Mouse (Mus musculus) B cell, adult (primary cell): ENCODE data around the gene Gpr162. TPM values are rescaled to one million over a fixed set of nuclear protein-coding genes. Genes with fewer than 3 reads are reported as not detected.

Experiments
- total RNA-seq: library from RNA; stranded (reverse); gene quantifications from 4 replicates; pipeline ENCODE4 v1.2.4, GENCODE M21; 2023; ENCODE audit not compliant: inconsistent age

The Gpr162 gene
- 0.51 to 0.99 TPM (median 0.79 TPM) in 4 replicates for total RNA-seq

DNA sequence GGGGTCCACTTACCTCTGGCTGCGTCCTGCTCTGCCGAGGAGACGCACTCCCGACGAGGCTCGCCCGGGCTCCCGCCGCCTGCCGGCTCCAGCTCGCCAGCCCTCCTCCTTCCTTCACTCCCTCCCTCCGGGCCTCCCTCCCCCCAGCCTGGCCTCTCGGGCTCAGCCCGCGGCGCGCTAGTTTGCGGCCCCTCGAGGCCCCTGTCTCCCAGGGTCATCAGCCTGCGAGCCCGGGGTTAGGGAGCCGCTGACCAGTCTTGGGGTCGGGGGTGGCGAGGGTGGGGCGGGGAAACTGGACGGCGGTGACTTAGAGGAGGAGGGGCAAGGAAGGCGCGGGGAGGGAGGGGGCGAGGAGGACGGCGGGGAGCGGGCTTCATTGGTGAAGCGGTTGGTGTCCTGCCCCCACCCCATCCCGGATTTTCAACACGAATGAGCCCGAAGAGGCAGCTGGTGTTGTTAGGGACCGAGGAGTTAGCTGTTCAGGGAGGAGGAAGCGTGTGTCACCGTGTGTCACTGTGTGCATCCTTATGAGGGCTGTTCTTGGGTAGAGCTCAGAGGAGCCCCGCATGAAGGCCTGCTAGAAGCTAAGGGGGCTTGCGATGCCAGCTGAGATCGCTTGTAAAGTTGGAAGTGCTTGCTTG lies at the start of gene Gpr162:
Gpr162 (minus strand) TSS at position 326 of the 641 bp plus-strand sequence.

GRCm38 (mm10) chr6:124911533-124912218 lies 47.9 kb upstream of the Gpr162 start, which contains the start of gene Lag3:
TSS of gene Lag3 (minus strand) at chr6:124911705.

GRCm38 (mm10) chr6:124887986-124888385 lies 24.2 kb upstream of the Gpr162 start, which contains the start of gene Cd4:
TSS of gene Cd4 (minus strand) at chr6:124888221.

GRCm38 (mm10) chr6:124856916-124857839 lies 6.6 kb downstream of the Gpr162 start, which contains the start of gene P3h3:
TSS of gene P3h3 (minus strand) at chr6:124857752.

GRCm38 (mm10) chr6:124840241-124841167 lies 23.3 kb downstream of the Gpr162 start, which contains the start of gene Gnb3:
TSS of gene Gnb3 (minus strand) at chr6:124840275.

DNA sequence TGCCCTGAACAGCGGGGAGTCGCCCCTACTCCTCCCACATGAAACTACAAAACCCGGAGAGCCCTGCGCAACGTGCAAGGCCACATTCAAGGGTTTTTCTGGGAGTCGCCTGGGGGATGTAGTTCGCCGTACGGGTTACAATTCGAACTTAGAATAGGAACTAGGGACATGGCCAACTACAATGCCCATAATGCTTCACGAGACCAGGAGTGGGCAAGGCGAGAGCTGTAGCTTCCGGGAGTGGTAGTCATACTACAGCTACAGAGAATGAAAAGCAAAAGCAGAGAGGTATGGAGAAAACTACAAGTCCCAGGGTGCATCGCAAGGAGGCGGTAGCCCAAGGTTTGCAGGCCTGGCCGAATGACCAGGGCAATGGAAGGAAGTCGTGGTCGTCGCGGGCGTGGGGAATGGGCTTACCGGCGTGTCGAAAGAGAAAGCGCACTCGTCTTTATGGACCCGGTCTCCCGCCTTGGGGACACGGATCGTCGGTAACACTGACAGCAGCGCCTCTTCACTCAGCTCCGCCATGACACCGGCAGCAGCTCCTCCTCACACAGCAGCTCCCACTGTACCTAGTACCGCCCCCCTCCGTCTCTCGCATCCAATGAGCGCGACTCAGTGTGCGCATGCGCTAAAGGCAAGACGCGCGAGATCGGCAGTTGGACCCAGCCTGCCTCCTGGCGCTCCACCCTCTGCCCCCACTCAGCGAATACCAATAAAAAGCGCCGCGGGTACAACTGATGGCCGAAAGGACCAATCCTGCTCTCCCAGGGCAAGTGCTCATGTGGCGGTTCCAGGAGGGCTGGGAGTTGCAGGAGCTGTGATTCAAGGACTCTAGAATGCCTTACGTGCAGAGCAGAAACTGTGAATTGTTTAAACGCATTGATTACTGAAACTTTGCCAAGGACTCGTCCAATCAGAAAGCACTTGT lies 34.6 kb downstream of the Gpr162 start, which contains the start of the genes Usp5 and Cdca3:
Usp5 (minus strand) TSS at position 617 of the 931 bp plus-strand sequence.
Cdca3 (plus strand) TSS at position 680 of the 931 bp plus-strand sequence.

DNA sequence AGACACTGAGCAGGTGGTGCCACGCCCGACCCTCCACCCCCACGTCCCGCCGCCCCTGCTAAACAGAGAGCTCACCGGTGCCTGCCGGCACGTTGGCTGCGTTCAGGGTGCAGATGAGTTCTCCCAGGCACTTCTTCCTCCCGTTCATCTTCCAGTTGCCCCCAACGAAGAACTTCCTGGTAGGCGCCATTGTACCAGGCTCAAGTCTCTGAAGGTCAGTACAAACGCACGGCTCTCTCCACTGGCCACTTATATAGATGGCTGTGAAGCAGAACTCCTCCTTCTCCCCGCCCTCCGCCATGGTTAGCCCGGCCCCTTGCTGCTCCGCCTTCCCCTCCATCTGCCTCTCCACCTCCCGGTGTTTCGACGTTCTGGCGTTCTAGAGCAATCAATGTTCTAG lies 49.9 kb downstream of the Gpr162 start, which contains the start of gene Tpi1:
Tpi1 (minus strand) TSS at position 364 of the 400 bp plus-strand sequence.

Other genes with a start within 250 kb of the Gpr162 start
- gene C1s2, start 227.9 kb downstream of the Gpr162 start, total RNA-seq: not detected in 4 replicates
- 44.7 to 51.8 TPM (median 50.1 TPM) in 4 replicates for gene Lpcat3, start 201.0 kb downstream of the Gpr162 start, total RNA-seq
- 116 to 132 TPM (median 125 TPM) in 4 replicates for gene Emg1, start 151.8 kb downstream of the Gpr162 start, total RNA-seq
- 223 to 242 TPM (median 231 TPM) in 4 replicates for gene Phb2, start 151.6 kb downstream of the Gpr162 start, total RNA-seq
- 597 to 656 TPM (median 630 TPM) in 4 replicates for gene Ptpn6, start 125.3 kb downstream of the Gpr162 start, total RNA-seq
- 253 to 263 TPM (median 258 TPM) in 4 replicates for gene Grcc10, start 122.6 kb downstream of the Gpr162 start, total RNA-seq
- 0.16 to 2.3 TPM in 2 of 4 replicates, not detected in the others for gene Gm45234, start 108.0 kb downstream of the Gpr162 start, total RNA-seq
- gene Atn1, start 107.5 kb downstream of the Gpr162 start, total RNA-seq: 21.1 to 30.7 TPM (median 28.7 TPM) in 4 replicates
- gene Eno2, start 94.3 kb downstream of the Gpr162 start, total RNA-seq: 3.9 to 7.0 TPM (median 6.0 TPM) in 4 replicates
- 3.5 to 4.3 TPM (median 3.9 TPM) in 4 replicates for gene Lrrc23, start 84.3 kb downstream of the Gpr162 start, total RNA-seq
- gene Spsb2, start 55.3 kb downstream of the Gpr162 start, total RNA-seq: 4.3 to 8.0 TPM (median 5.3 TPM) in 4 replicates
- gene Tpi1, start 49.7 kb downstream of the Gpr162 start, total RNA-seq: 53.5 to 62.9 TPM (median 57.4 TPM) in 4 replicates
- gene Usp5, start 34.5 kb downstream of the Gpr162 start, total RNA-seq: 67.6 to 86.7 TPM (median 79.3 TPM) in 4 replicates
- 2.7 to 6.3 TPM (median 4.4 TPM) in 4 replicates for gene Cdca3, start 34.4 kb downstream of the Gpr162 start, total RNA-seq
- 0.29 to 0.30 TPM in 2 of 4 replicates, not detected in the others for gene Gnb3, start 23.7 kb downstream of the Gpr162 start, total RNA-seq
- 0.19 to 0.51 TPM in 2 of 4 replicates, not detected in the others for gene P3h3, start 6.2 kb downstream of the Gpr162 start, total RNA-seq
- gene Cd4, start 24.2 kb upstream of the Gpr162 start, total RNA-seq: 0.35 to 0.93 TPM (median 0.60 TPM) in 4 replicates
- gene Lag3, start 47.7 kb upstream of the Gpr162 start, total RNA-seq: 0.26 to 0.69 TPM (median 0.48 TPM) in 4 replicates
- 42.1 to 57.3 TPM (median 46.3 TPM) in 4 replicates for gene Ptms, start 56.1 kb upstream of the Gpr162 start, total RNA-seq
- gene Mlf2, start 67.4 kb upstream of the Gpr162 start, total RNA-seq: 97.3 to 112 TPM (median 105 TPM) in 4 replicates
- 51.9 to 60.4 TPM (median 54.0 TPM) in 4 replicates for gene Cops7a, start 101.6 kb upstream of the Gpr162 start, total RNA-seq
- gene Pianp, start 132.7 kb upstream of the Gpr162 start, total RNA-seq: 0.22 to 0.58 TPM (median 0.24 TPM) in 3 of 4 replicates, not detected in the other
- gene Zfp384, start 145.2 kb upstream of the Gpr162 start, total RNA-seq: 93.2 to 96.8 TPM (median 95.4 TPM) in 4 replicates
- gene Ing4, start 175.8 kb upstream of the Gpr162 start, total RNA-seq: 78.0 to 92.0 TPM (median 85.9 TPM) in 4 replicates
- gene Acrbp, start 185.7 kb upstream of the Gpr162 start, total RNA-seq: 11.9 to 20.6 TPM (median 13.3 TPM) in 4 replicates
- 11.6 to 15.7 TPM (median 14.9 TPM) in 4 replicates for gene Lpar5, start 203.9 kb upstream of the Gpr162 start, total RNA-seq
- gene Chd4, start 232.0 kb upstream of the Gpr162 start, total RNA-seq: 343 to 381 TPM (median 359 TPM) in 4 replicates